Mouse (Mus musculus) liver, embryonic 14.5 days (tissue): Measurements from ENCODE around the gene Jsrp1. TPM values are rescaled to one million over a fixed set of nuclear protein-coding genes. Genes with fewer than 3 reads are reported as not detected.

Experiments used
- ATAC-seq: fragments of 200-750 bp; cut with Nextera tagmentation; 2 replicates; pipeline ENCODE4 v1.8.0; 2017; ENCODE audit warnings: moderate number of reproducible peaks, mild to moderate bottlenecking, moderate library complexity; ENCODE audit not compliant: insufficient read depth
- DNase-seq, 3 experiments: peaks; one replicate each; pipeline ENCODE4 v3.0.0-alpha.2; 2012 to 2013; ENCODE audit warnings: low read depth in 3 of 3, low spot score in 3 of 3
- H3K27ac ChIP-seq: fragments of 300-500 bp; sonication (generic); 2 replicates; pipeline ENCODE4 v1.5.1; 2014; ENCODE audit warnings: moderate library complexity, mild to moderate bottlenecking, control low read depth, inconsistent platforms
- H3K27me3 ChIP-seq: fragments of 300-500 bp; sonication (generic); 2 replicates; pipeline ENCODE4 v1.6.1; 2014; ENCODE audit warnings: mild to moderate bottlenecking, low read length, moderate library complexity; ENCODE audit not compliant: control insufficient read depth, insufficient read depth
- H3K36me3 ChIP-seq: fragments of 300-500 bp; sonication (generic); replicated peaks from 2 replicates; pipeline ENCODE4 v1.6.1; 2014; ENCODE audit warnings: low read depth; ENCODE audit not compliant: control insufficient read depth, insufficient read depth
- H3K4me1 ChIP-seq, 2 experiments: fragments of 200-500 bp in 1 of 2; fragments of 300-500 bp in 1 of 2; sonication (generic) in 1 of 2; replicated peaks; 2 replicates each; pipeline ENCODE4 v1.6.1; 2012 to 2014; ENCODE audit warnings: antibody characterized with exemption in 1 of 2, inconsistent platforms in 1 of 2, low read length in 1 of 2; ENCODE audit not compliant: control insufficient read depth in 2 of 2, insufficient read depth in 2 of 2
- H3K4me2 ChIP-seq: fragments of 300-500 bp; sonication (generic); 2 replicates; pipeline ENCODE4 v1.6.1; 2014; ENCODE audit warnings: low read depth, mild to moderate bottlenecking, control low read depth, moderate library complexity
- H3K4me3 ChIP-seq, 2 experiments: fragments of 200-500 bp in 1 of 2; fragments of 300-500 bp in 1 of 2; sonication (generic) in 1 of 2; 2 replicates each; pipeline ENCODE4 v1.5.1; 2012 to 2014; ENCODE audit warnings: low read depth in 2 of 2, low read length in 2 of 2, mild to moderate bottlenecking in 2 of 2, control low read depth in 1 of 2, inconsistent platforms in 1 of 2, moderate library complexity in 1 of 2; ENCODE audit not compliant: insufficient read depth in 1 of 2
- H3K9ac ChIP-seq: fragments of 300-500 bp; sonication (generic); replicated peaks from 2 replicates; pipeline ENCODE4 v1.6.1; 2014; ENCODE audit warnings: mild to moderate bottlenecking, control low read depth, moderate library complexity
- H3K9me3 ChIP-seq: fragments of 300-500 bp; sonication (generic); 2 replicates; pipeline ENCODE4 v1.6.1; 2016; ENCODE audit warnings: low read length, mixed read lengths; ENCODE audit not compliant: control insufficient read depth
- CTCF ChIP-seq: IDR thresholded peaks from 2 replicates; pipeline ENCODE4 v1.5.1; 2016; ENCODE audit warnings: antibody characterized with exemption, low read depth, control low read depth
- EP300 ChIP-seq: IDR thresholded peaks from 2 replicates; pipeline ENCODE4 v1.6.1; 2016; ENCODE audit warnings: antibody characterized with exemption, low read depth
- WGBS: fragments of 180-500 bp; shearing (Covaris S2); extraction: QIAGEN DNeasy Blood & Tissue Kit; methylation state at CpG from one replicate; pipeline ENCODE4 v1.1.7; 2014; ENCODE audit not compliant: insufficient replicate concordance; 5-methylcytosine and 5-hydroxymethylcytosine counted together
- polyA plus RNA-seq, 2 experiments: library from polyadenylated mRNA; depleted of rRNA in 1 of 2; stranded (reverse) in 1 of 2; unstranded in 1 of 2; fragments of >200 nt; fragmentation: Nextera tagmentation in 1 of 2; extraction: Ambion mirVana in 1 of 2; gene quantifications; 2 replicates each; pipeline versions ENCODE4 v1.2.1 to v1.2.3; 2012 to 2014

The Jsrp1 gene
- polyA plus RNA-seq, 2 experiments = not detected

DNA sequence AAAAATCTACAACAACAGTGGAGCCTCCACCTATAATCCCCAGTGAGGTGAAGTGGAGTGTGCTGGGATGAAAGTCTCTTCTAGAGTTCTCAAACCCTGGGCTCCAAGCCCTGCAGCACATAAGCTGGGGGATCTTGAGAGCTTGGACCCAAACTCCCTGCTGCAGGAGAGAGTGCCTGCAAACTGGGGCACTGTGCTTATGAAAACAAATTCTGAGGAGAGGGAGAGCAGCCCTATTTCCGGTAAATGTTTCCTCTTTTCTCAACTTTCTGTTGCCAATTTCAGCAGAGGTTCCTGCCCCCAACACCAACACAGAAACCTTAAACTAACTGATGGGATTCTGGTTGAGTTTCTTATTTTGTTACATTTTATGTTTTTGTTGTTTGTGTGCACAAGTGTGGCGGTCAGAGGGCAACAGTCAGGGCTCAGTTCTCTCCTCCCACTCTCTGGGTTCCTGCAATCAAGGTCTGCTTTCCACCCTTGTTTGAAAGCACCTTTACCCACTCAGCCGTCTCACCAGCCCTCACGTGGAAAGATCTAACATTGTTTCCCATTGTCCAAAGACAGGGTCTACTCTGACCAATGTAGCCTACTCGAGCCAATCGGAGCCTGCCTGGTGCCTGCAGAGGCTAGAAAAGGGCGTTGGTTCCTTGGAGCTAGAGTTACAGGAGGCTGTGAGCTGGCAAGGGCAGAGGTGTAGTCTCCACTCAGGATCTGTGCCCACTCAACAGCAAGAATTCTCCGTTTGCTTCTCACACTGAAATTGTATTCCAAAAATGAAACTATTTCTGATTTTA, 10.7 kb upstream of the Jsrp1 start:
- H3K27me3 ChIP-seq = no peaks in the 10 kb centered on the region; the same call in 1 of the 2 replicates
- H3K4me1 ChIP-seq = peaks cover 42 to 46% of the 10 kb centered on the region in 2 experiments
- 35% methylated on average over 8 of the region's 8 CpGs for WGBS
- no peak overlapping the region; a peak in 1 of 4 replicates for H3K4me3 ChIP-seq
- peaks cover 14% of the 10 kb centered on the region for H3K36me3 ChIP-seq
- no peaks in the 10 kb centered on the region for H3K9me3 ChIP-seq
- peak overlapping the region; percentile 37 for H3K4me2 ChIP-seq
- ATAC-seq (no peak), DNase-seq (no peak)
- TF ChIP-seq EP300 = no peak
- no peak for TF ChIP-seq CTCF
- peak overlapping the region; percentile 41 for H3K27ac ChIP-seq
- H3K9ac ChIP-seq = peak overlapping the region; percentile 38

DNA sequence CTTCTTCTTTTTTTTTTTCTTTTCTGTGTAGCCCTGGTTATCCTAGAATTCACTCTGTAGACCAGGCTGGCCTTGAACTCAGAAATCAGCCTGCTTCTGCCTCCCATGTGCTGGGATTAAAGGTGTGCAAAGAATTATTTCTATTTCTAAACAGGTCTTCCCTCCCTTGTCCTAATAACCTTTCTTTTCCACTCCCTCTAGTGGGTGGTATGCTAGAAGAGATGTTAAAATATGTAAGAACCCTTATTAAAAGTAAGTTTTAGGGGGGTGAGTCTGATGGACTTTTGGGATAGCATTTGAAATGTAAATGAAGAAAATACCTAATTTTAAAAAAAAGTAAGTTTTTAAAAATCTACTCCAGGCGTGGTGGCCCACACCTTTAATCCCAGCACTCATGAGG, 10.0 kb upstream of the Jsrp1 start:
- WGBS = 57% methylated on average over 1 of the region's 1 CpGs
- Histone ChIP-seq H3K4me1 (peaks cover 48 to 51% of the 10 kb centered on the region in 2 experiments), H3K27ac (peak overlapping the region; percentile 67), H3K9ac (no peak overlapping the region), H3K36me3 (peaks cover 9% of the 10 kb centered on the region), H3K4me3 (no peak overlapping the region), H3K27me3 (no peaks in the 10 kb centered on the region; the same call in 1 of the 2 replicates), H3K4me2 (no peak overlapping the region; the same call in 1 of the 2 replicates), H3K9me3 (no peaks in the 10 kb centered on the region)
- no peak for ATAC-seq
- no peak for DNase-seq
- TF ChIP-seq CTCF = no peak
- TF ChIP-seq EP300 = no peak

DNA sequence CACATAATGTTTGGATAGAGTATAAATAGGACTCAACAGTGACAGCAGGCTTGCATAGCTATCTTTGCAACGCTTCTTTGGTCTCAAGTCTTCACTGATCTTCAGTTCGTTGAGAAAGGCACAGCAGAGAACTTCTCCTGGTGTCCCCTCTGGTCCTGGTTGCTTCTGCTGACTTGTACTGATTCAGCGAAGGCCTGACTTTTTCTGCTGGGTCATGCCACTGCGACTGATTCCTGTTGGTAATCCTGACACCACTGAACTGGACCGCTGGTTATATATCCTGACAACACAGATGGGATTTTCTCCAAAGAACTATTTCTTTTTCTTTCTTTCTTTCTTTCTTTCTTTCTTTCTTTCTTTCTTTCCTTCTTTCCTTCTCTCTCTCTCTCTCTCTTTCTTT, 9.2 kb upstream of the Jsrp1 start:
- no peak overlapping the region for H3K9ac ChIP-seq
- H3K27ac ChIP-seq = peak overlapping the region; percentile 52
- H3K4me2 ChIP-seq = peak overlapping the region; percentile 5; the same call in 1 of the 2 replicates

DNA sequence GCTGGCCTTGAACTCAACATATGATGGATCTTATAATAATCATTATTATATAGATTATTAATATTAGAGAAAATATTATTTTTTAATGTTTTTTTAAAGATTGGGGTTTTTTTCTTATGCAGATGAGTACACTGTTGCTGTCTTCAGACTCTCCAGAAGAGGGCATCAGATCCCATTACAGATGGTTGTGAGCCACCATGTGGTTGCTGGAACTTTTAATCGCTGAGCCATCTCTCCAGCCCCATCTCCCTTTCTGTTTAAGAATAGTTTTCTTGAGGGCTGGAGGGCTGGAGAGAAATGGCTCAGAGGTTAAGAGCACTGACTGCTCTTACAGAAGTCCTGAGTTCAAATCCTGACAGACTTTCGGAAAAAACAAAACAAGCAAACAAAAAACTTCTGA, 8.7 kb upstream of the Jsrp1 start:
- WGBS = 45% methylated on average over 2 of the region's 2 CpGs
- no peaks in the 10 kb centered on the region for H3K36me3 ChIP-seq
- TF ChIP-seq CTCF (peak; percentile 74), EP300 (no peak)
- no peaks in the 10 kb centered on the region for H3K27me3 ChIP-seq
- no peak for ATAC-seq
- H3K4me1 ChIP-seq = peaks cover 44 to 46% of the 10 kb centered on the region in 2 experiments
- H3K27ac ChIP-seq = peak overlapping the region; percentile 52
- H3K9me3 ChIP-seq = no peaks in the 10 kb centered on the region
- H3K4me2 ChIP-seq = peak overlapping the region; percentile 5; the same call in 1 of the 2 replicates
- no peak overlapping the region for H3K9ac ChIP-seq
- DNase-seq = no peak
- H3K4me3 ChIP-seq = no peak overlapping the region

More for the DNA sequence above, 9.2 kb upstream of the Jsrp1 start:
- H3K4me1 ChIP-seq = peaks cover 46 to 48% of the 10 kb centered on the region in 2 experiments
- peaks cover 1% of the 10 kb centered on the region; the same call in 1 of the 2 replicates for H3K36me3 ChIP-seq
- no peak for ATAC-seq
- TF ChIP-seq EP300 (no peak), CTCF (no peak)
- WGBS = 70% methylated on average over 5 of the region's 5 CpGs
- H3K9me3 ChIP-seq = no peaks in the 10 kb centered on the region
- DNase-seq = no peak
- H3K27me3 ChIP-seq = no peaks in the 10 kb centered on the region; the same call in 1 of the 2 replicates
- no peak overlapping the region for H3K4me3 ChIP-seq

DNA sequence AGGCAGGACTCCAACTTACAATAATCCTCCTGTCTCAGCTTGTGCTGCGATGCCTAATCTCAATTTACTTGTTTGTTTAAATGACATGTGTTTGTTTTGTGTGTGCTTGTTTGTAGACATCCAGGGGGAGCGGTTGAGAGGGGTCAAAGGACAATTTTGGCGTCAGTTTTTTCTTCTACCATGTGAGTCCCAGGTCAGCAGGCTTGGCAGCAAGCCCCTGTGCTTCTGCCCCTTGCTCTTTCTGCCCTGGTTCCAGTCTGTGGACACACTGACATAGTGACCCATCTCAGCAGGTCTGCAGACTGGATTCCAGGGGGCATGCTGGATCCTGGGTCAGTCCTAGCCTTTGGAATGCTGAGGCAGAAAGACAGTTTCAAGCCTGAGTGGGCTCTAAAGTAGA, 6.1 kb upstream of the Jsrp1 start:
- Histone ChIP-seq H3K4me2 (peak overlapping the region; percentile 58), H3K27ac (peak overlapping the region; percentile 94), H3K4me1 (peaks cover 32 to 33% of the 10 kb centered on the region in 2 experiments), H3K9ac (peak overlapping the region; percentile 61), H3K27me3 (no peaks in the 10 kb centered on the region), H3K9me3 (no peaks in the 10 kb centered on the region), H3K36me3 (no peaks in the 10 kb centered on the region), H3K4me3 (no peak overlapping the region)
- DNase-seq (no peak), ATAC-seq (no peak)
- TF ChIP-seq EP300 (no peak), CTCF (no peak)
- WGBS = 47% methylated on average over 3 of the region's 3 CpGs
